Mouse (Mus musculus) heart, embryonic 11.5 days (tissue): ENCODE measurements around the gene Igsf8. TPM values are rescaled to one million over a fixed set of nuclear protein-coding genes. Genes with fewer than 3 reads are reported as not detected.

Source experiments
- ATAC-seq: fragments of 200-750 bp; cut with Nextera tagmentation; replicated peaks from 2 replicates; pipeline ENCODE4 v1.8.0; 2017; ENCODE audit warnings: moderate library complexity; ENCODE audit not compliant: insufficient number of reproducible peaks, low FRiP score, low TSS enrichment
- H3K27ac ChIP-seq: fragments of 300-500 bp; sonication (generic); 2 replicates; pipeline ENCODE4 v1.5.1; 2014; ENCODE audit warnings: mild to moderate bottlenecking, low read depth, low read length
- H3K27me3 ChIP-seq: fragments of 300-500 bp; sonication (generic); 2 replicates; pipeline ENCODE4 v1.6.1; 2014; ENCODE audit warnings: mild to moderate bottlenecking, low read length, mixed read lengths; ENCODE audit not compliant: control insufficient read depth, insufficient read depth
- H3K36me3 ChIP-seq: fragments of 300-500 bp; sonication (generic); 2 replicates; pipeline ENCODE4 v1.6.1; 2014; ENCODE audit warnings: mild to moderate bottlenecking, low read length, moderate library complexity, mixed read lengths; ENCODE audit not compliant: control insufficient read depth, insufficient read depth
- H3K4me1 ChIP-seq: fragments of 300-500 bp; sonication (generic); 2 replicates; pipeline ENCODE4 v1.6.1; 2014; ENCODE audit warnings: low read length; ENCODE audit not compliant: control insufficient read depth, insufficient read depth
- H3K4me2 ChIP-seq: fragments of 300-500 bp; sonication (generic); 2 replicates; pipeline ENCODE4 v1.6.1; 2014; ENCODE audit warnings: mild to moderate bottlenecking, moderate library complexity
- H3K4me3 ChIP-seq: fragments of 300-500 bp; sonication (generic); 2 replicates; pipeline ENCODE4 v1.5.1; 2014; ENCODE audit warnings: low read depth, low read length
- H3K9ac ChIP-seq: fragments of 300-500 bp; sonication (generic); 2 replicates; pipeline ENCODE4 v1.6.1; 2014; ENCODE audit warnings: mild to moderate bottlenecking, low read depth, low read length, moderate library complexity
- H3K9me3 ChIP-seq: fragments of 300-500 bp; sonication (generic); replicated peaks from 2 replicates; pipeline ENCODE4 v1.6.1; 2016; ENCODE audit warnings: low read length; ENCODE audit not compliant: control insufficient read depth
- WGBS: fragments of 180-500 bp; shearing (Covaris S2); extraction: QIAGEN DNeasy Blood & Tissue Kit; methylation state at CpG from one replicate; pipeline ENCODE4 v1.1.7; 2014; ENCODE audit not compliant: insufficient replicate concordance; 5-methylcytosine and 5-hydroxymethylcytosine counted together
- polyA plus RNA-seq: library from polyadenylated mRNA; unstranded; fragments of >200 nt; fragmentation: Nextera tagmentation; extraction: Ambion mirVana; gene quantifications from 2 replicates; pipeline ENCODE4 v1.2.1, GENCODE M21; 2014

The Igsf8 gene
- polyA plus RNA-seq, 1 experiment from 2014 or later = 22.8 TPM

GRCm38 (mm10) chr1:172318424-172319035, 57.1 kb downstream of the Igsf8 start:
- Histone ChIP-seq H3K4me1 (peaks cover 2% of the 10 kb centered on the region; the same call in 1 of the 2 replicates), H3K9ac (no peak overlapping the region), H3K9me3 (no peaks in the 10 kb centered on the region), H3K4me3 (no peak overlapping the region), H3K4me2 (no peak overlapping the region), H3K27me3 (peaks cover 24% of the 10 kb centered on the region), H3K27ac (no peak overlapping the region), H3K36me3 (no peaks in the 10 kb centered on the region)
- no peak for ATAC-seq
- WGBS = 76% methylated on average over 19 of the region's 19 CpGs

- H3K4me3 ChIP-seq = no peak overlapping the region
- H3K9ac ChIP-seq = no peak overlapping the region
- H3K27ac ChIP-seq = no peak overlapping the region
- no peaks in the 10 kb centered on the region for H3K36me3 ChIP-seq
- H3K27me3 ChIP-seq = peaks cover 24% of the 10 kb centered on the region
- H3K9me3 ChIP-seq = no peaks in the 10 kb centered on the region
- H3K4me2 ChIP-seq = no peak overlapping the region
- 80% methylated on average over 7 of the region's 7 CpGs for WGBS
- H3K4me1 ChIP-seq = peaks cover 2% of the 10 kb centered on the region; the same call in 1 of the 2 replicates
- no peak for ATAC-seq
These were observed 57.9 kb downstream of the Igsf8 start for GRCm38 (mm10) chr1:172319346-172319745.

- no peak overlapping the region for H3K4me3 ChIP-seq
- WGBS = 66% methylated on average over 5 of the region's 5 CpGs
- no peaks in the 10 kb centered on the region for H3K36me3 ChIP-seq
- ATAC-seq = no peak
- no peak overlapping the region for H3K9ac ChIP-seq
- H3K27me3 ChIP-seq = peaks cover 27% of the 10 kb centered on the region
- H3K4me1 ChIP-seq = peaks cover 2% of the 10 kb centered on the region; the same call in 1 of the 2 replicates
- no peaks in the 10 kb centered on the region for H3K9me3 ChIP-seq
- H3K4me2 ChIP-seq = no peak overlapping the region
- no peak overlapping the region for H3K27ac ChIP-seq
These were observed 58.5 kb downstream of the Igsf8 start for GRCm38 (mm10) chr1:172319921-172320411.

DNA sequence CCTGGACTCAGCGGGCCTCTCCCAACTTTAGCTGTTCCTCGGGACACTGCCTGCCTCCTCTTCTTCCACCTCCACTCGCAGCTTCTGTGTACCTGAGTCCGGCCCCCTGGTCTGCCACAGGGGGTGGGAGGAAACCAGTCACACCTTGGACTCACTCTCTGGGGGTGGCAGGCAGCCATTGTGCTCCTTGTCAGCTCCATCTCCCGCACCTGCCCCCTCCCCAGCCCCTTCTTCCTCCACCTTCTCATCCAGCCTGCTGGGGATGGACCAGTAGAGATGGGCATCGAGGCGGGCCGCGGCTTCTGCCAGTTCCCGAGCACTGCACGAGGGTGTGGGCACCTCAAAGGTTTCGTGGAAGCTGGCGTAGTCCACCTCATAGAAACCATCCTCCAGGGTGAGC, 61.3 kb downstream of the Igsf8 start:
- Histone ChIP-seq H3K9me3 (0 out of 2 replicates have a peak, but pooled peaks cover 2% of the 10 kb centered on the region), H3K9ac (0 out of 2 replicates have a peak overlapping the region, but pooled peaks have one; percentile 16), H3K4me3 (no peak overlapping the region), H3K4me1 (peaks cover 4% of the 10 kb centered on the region), H3K27me3 (peaks cover 49% of the 10 kb centered on the region), H3K36me3 (no peaks in the 10 kb centered on the region), H3K27ac (no peak overlapping the region), H3K4me2 (no peak overlapping the region)
- WGBS = 43% methylated on average over 13 of the region's 13 CpGs
- no peak for ATAC-seq

DNA sequence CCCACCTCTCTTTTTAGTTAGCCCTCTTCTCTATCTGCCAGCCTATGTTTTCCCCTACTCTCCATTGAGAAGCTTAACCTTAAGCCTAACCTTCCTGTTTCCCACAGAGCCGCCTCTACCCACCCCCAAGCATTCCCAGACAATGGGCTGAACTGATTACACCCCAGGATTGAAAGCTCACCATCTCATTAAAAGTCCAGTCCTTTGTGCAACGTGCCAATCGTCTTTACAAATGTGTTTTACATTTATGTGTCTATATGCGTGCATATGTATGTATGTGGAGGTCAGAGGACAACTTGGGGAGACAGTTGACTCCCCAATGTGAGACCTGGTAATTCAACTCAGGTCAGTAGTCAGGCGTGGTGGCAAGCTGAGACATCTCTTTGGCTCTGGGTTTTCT, 61.9 kb downstream of the Igsf8 start:
- Histone ChIP-seq H3K27ac (no peak overlapping the region), H3K9ac (0 out of 2 replicates have a peak overlapping the region, but pooled peaks have one; percentile 16), H3K4me2 (no peak overlapping the region), H3K4me3 (no peak overlapping the region), H3K4me1 (peaks cover 4% of the 10 kb centered on the region; the same call in 1 of the 2 replicates), H3K9me3 (0 out of 2 replicates have a peak, but pooled peaks cover 2% of the 10 kb centered on the region), H3K27me3 (peaks cover 50% of the 10 kb centered on the region), H3K36me3 (no peaks in the 10 kb centered on the region)
- no peak for ATAC-seq
- 36% methylated on average over 5 of the region's 5 CpGs for WGBS

DNA sequence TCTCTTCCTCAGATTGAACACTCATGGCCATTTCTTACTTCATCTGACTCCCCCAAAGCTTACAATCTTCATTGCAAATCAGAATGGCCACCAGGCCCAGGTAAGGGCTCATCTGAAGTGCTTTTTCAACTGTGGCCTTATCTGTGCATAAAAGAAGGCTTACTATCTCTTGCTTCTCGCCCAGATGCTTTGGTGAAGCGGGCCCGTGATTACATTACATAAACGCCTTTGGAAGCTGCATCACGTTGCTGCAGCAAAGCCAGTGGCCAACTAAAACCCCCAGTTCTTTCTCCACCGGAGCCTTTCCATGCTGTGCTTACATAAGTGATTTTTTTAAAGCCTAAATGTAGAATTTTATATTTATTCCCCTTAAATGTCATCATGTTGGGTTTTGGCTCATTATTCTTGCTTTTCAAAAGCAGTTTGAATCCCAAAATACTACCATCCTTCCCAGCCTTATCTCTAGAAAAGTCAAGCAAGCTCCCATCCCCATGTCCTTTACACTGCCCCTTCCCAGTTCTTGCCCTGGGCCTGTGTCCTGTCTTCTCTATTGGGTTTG, 62.4 kb downstream of the Igsf8 start:
- peaks cover 54% of the 10 kb centered on the region for H3K27me3 ChIP-seq
- peaks cover 4% of the 10 kb centered on the region; the same call in 1 of the 2 replicates for H3K4me1 ChIP-seq
- H3K27ac ChIP-seq = no peak overlapping the region
- H3K9ac ChIP-seq = no peak overlapping the region
- ATAC-seq = no peak
- H3K4me3 ChIP-seq = no peak overlapping the region
- 0 out of 2 replicates have a peak, but pooled peaks cover 2% of the 10 kb centered on the region for H3K9me3 ChIP-seq
- no peaks in the 10 kb centered on the region for H3K36me3 ChIP-seq
- H3K4me2 ChIP-seq = no peak overlapping the region
- WGBS = 38% methylated on average over 6 of the region's 6 CpGs

- H3K4me3 ChIP-seq = no peak overlapping the region
- 10% methylated on average over 7 of the region's 7 CpGs for WGBS
These were observed 63.3 kb downstream of the Igsf8 start for GRCm38 (mm10) chr1:172324725-172325124.

GRCm38 (mm10) chr1:172325680-172326535, 64.5 kb downstream of the Igsf8 start:
- Histone ChIP-seq H3K4me1 (peaks cover 4% of the 10 kb centered on the region; the same call in 1 of the 2 replicates), H3K4me3 (peak overlapping the region; percentile 38), H3K27ac (no peak overlapping the region), H3K4me2 (peak overlapping the region; percentile 78), H3K9me3 (0 out of 2 replicates have a peak, but pooled peaks cover 2% of the 10 kb centered on the region), H3K9ac (no peak overlapping the region; the same call in 1 of the 2 replicates), H3K27me3 (peaks cover 69% of the 10 kb centered on the region), H3K36me3 (no peaks in the 10 kb centered on the region)
- no peak for ATAC-seq
- WGBS = 13% methylated on average over 94 of the region's 94 CpGs

More at GRCm38 (mm10) chr1:172324725-172325124, 63.3 kb downstream of the Igsf8 start:
- no peak for ATAC-seq
- Histone ChIP-seq H3K9me3 (0 out of 2 replicates have a peak, but pooled peaks cover 2% of the 10 kb centered on the region), H3K9ac (no peak overlapping the region), H3K4me2 (no peak overlapping the region), H3K27ac (no peak overlapping the region), H3K27me3 (peaks cover 62% of the 10 kb centered on the region), H3K36me3 (no peaks in the 10 kb centered on the region), H3K4me1 (peaks cover 4% of the 10 kb centered on the region; the same call in 1 of the 2 replicates)
